Mouse (Mus musculus): Measurements from ENCODE around the gene Rere. TPM values are rescaled to one million over a fixed set of nuclear protein-coding genes. Genes with fewer than 3 reads are reported as not detected.

The Rere gene
- total and polyA plus RNA-seq, 2 experiments from 2014 or later = 18.9 to 31.3 TPM

DNA sequence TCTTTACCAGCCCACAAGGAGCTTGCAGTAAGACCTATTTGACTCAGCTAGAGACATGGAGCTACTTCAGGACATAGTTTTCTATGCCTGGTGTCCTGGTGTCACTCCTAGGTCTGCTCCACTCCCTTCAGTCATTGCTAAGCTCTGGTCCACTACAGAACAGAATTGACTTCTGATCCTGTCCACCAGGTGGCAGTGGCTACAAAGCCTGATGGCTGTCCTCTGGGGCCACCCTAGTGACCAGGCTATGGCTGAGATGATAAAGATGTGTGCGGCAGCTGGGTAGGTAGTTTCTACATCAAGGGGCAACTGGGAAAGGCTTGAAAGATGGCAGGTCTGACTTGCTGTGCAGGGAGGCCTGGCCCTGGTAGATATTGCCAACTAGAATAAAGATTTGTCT lies 344.0 kb downstream of the Rere start:
- Histone ChIP-seq H3K9ac (no peak overlapping the region), H3K36me3 (ENCODE audit: insufficient read depth) (peaks cover 17% of the 10 kb centered on the region), H3K9me3 (ENCODE audit: low read length) (no peaks in the 10 kb centered on the region), H3K27me3 (ENCODE audit: insufficient read depth, low read length) (no peaks in the 10 kb centered on the region), H3K4me3 (ENCODE audit: low read depth, low read length) (no peak overlapping the region), H3K27ac (ENCODE audit: low read depth, low read length) (no peak overlapping the region), H3K4me2 (ENCODE audit: low read depth) (no peak overlapping the region), H3K4me1 (ENCODE audit: insufficient read depth) (no peaks in the 10 kb centered on the region)
- DNase-seq (peak; percentile 45), ATAC-seq (peak; percentile 53; the same call in 1 of the 2 replicates)
- TF ChIP-seq CTCF (IDR thresholded peaks at IDR 0.05; ENCODE audit: low read depth) = peak; percentile 71
- 52% methylated on average over 1 of the region's 1 CpGs for WGBS

- H3K4me3 ChIP-seq (ENCODE audit: low read depth, low read length) = no peak overlapping the region
- H3K9me3 ChIP-seq (ENCODE audit: low read length) = no peaks in the 10 kb centered on the region
- no peaks in the 10 kb centered on the region for H3K4me1 ChIP-seq (ENCODE audit: insufficient read depth)
- WGBS = 46% methylated on average over 6 of the region's 6 CpGs
- H3K36me3 ChIP-seq (ENCODE audit: insufficient read depth) = peaks cover 20% of the 10 kb centered on the region
- peak; percentile 72 for TF ChIP-seq CTCF (IDR thresholded peaks at IDR 0.05; ENCODE audit: low read depth)
- ATAC-seq (no peak), DNase-seq (peak; percentile 34)
- H3K27me3 ChIP-seq (ENCODE audit: insufficient read depth, low read length) = no peaks in the 10 kb centered on the region
- H3K4me2 ChIP-seq (ENCODE audit: low read depth) = no peak overlapping the region
- H3K9ac ChIP-seq = no peak overlapping the region
- no peak overlapping the region for H3K27ac ChIP-seq (ENCODE audit: low read depth, low read length)
Measured at GRCm38 (mm10) chr4:150625951-150626732, 344.7 kb downstream of the Rere start.

GRCm38 (mm10) chr4:150629266-150629665 lies 347.8 kb downstream of the Rere start:
- no peak for TF ChIP-seq CTCF (IDR thresholded peaks at IDR 0.05; ENCODE audit: low read depth)
- Histone ChIP-seq H3K27me3 (ENCODE audit: insufficient read depth, low read length) (no peaks in the 10 kb centered on the region), H3K9me3 (ENCODE audit: low read length) (no peaks in the 10 kb centered on the region), H3K4me2 (ENCODE audit: low read depth) (no peak overlapping the region), H3K27ac (ENCODE audit: low read depth, low read length) (no peak overlapping the region), H3K9ac (no peak overlapping the region), H3K36me3 (ENCODE audit: insufficient read depth) (peaks cover 30% of the 10 kb centered on the region), H3K4me1 (ENCODE audit: insufficient read depth) (no peaks in the 10 kb centered on the region), H3K4me3 (ENCODE audit: low read depth, low read length) (no peak overlapping the region)
- WGBS = 79% methylated on average over 11 of the region's 11 CpGs
- no peak for ATAC-seq
- no peak for DNase-seq

DNA sequence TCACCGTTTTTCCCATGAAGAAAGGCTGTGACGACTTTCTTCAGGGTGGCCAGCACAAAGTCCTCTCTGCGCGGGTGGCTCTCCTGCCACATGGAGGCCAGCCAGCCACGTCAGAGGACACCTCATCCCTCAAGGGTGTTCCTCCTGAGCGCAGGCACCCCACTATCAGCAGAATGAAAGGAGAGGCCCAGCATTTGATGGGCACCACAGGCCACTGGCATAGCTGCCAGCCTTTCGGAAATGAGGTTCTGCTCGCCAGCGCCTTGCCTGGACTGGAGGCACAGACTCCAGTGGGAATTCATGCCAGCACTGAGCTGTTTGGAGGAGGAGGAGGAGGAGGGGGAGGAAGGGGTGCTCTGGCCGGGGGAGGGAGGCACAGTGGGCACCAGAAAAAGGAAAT lies 354.1 kb downstream of the Rere start:
- WGBS = 86% methylated on average over 10 of the region's 10 CpGs
- ATAC-seq = no peak
- no peaks in the 10 kb centered on the region for H3K4me1 ChIP-seq (ENCODE audit: insufficient read depth)
- DNase-seq = no peak
- peaks cover 43% of the 10 kb centered on the region for H3K36me3 ChIP-seq (ENCODE audit: insufficient read depth)
- H3K4me3 ChIP-seq (ENCODE audit: low read depth, low read length) = no peak overlapping the region
- H3K27ac ChIP-seq (ENCODE audit: low read depth, low read length) = no peak overlapping the region
- H3K27me3 ChIP-seq (ENCODE audit: insufficient read depth, low read length) = no peaks in the 10 kb centered on the region
- TF ChIP-seq CTCF (IDR thresholded peaks at IDR 0.05; ENCODE audit: low read depth) = no peak
- H3K9me3 ChIP-seq (ENCODE audit: low read length) = no peaks in the 10 kb centered on the region
- no peak overlapping the region for H3K9ac ChIP-seq
- no peak overlapping the region for H3K4me2 ChIP-seq (ENCODE audit: low read depth)

DNA sequence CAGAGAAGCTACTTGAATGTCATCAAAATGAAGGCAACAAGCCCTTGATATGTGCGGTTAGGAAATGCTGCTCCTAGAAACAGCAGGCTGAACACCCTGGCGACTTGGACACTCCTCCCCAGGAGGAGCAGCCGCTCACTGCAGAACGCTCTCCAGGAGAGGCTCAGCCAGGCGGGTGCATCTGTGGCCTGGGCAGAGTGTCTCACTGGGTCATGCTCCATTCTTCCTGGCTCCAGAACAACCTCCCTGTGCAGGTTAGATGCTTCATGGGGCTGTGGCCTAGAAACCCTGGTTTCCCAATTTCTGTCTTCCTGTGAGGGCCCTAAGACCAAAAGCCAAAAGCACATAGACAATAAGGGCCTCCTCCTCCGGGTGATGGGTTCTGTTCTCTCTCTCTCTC lies 355.2 kb downstream of the Rere start:
- H3K9ac ChIP-seq = no peak overlapping the region
- H3K27me3 ChIP-seq (ENCODE audit: insufficient read depth, low read length) = no peaks in the 10 kb centered on the region
- DNase-seq = no peak
- no peaks in the 10 kb centered on the region for H3K4me1 ChIP-seq (ENCODE audit: insufficient read depth)
- H3K36me3 ChIP-seq (ENCODE audit: insufficient read depth) = peaks cover 37% of the 10 kb centered on the region
- H3K4me3 ChIP-seq (ENCODE audit: low read depth, low read length) = no peak overlapping the region
- TF ChIP-seq CTCF (IDR thresholded peaks at IDR 0.05; ENCODE audit: low read depth) = no peak
- H3K9me3 ChIP-seq (ENCODE audit: low read length) = no peaks in the 10 kb centered on the region
- no peak overlapping the region for H3K4me2 ChIP-seq (ENCODE audit: low read depth)
- ATAC-seq = no peak
- WGBS = 86% methylated on average over 6 of the region's 6 CpGs
- H3K27ac ChIP-seq (ENCODE audit: low read depth, low read length) = no peak overlapping the region

DNA sequence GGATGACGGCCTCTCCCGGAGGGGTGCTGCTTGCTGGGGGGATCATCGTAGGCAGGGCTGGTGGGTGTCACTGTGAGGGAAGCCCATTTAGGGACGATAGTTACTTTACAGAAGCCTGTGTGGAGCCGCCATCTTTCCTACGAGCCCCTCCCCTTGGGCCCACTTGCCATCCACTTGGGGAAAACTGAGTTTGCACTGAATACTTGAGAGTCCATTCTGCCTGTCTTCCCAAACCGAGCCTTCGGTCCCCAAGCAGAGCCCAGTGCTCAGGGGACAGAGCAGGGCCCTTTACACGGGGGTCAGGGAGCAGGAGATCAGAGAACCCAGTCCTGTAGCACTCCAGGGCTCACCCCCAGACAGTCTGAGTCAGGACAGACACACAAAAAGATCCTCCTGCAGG lies 362.9 kb downstream of the Rere start:
- Histone ChIP-seq H3K4me1 (ENCODE audit: insufficient read depth) (no peaks in the 10 kb centered on the region), H3K27me3 (ENCODE audit: insufficient read depth, low read length) (no peaks in the 10 kb centered on the region), H3K4me3 (ENCODE audit: low read depth, low read length) (no peak overlapping the region), H3K9me3 (ENCODE audit: low read length) (no peaks in the 10 kb centered on the region), H3K4me2 (ENCODE audit: low read depth) (no peak overlapping the region), H3K36me3 (ENCODE audit: insufficient read depth) (peaks cover 21% of the 10 kb centered on the region), H3K9ac (no peak overlapping the region), H3K27ac (ENCODE audit: low read depth, low read length) (no peak overlapping the region)
- TF ChIP-seq CTCF (IDR thresholded peaks at IDR 0.05; ENCODE audit: low read depth) = no peak
- WGBS = 89% methylated on average over 9 of the region's 9 CpGs
- no peak for ATAC-seq
- DNase-seq = no peak

- H3K27ac ChIP-seq (ENCODE audit: low read depth, low read length) = no peak overlapping the region
Measured at GRCm38 (mm10) chr4:150649327-150649726, 367.9 kb downstream of the Rere start.

More at GRCm38 (mm10) chr4:150649327-150649726, 367.9 kb downstream of the Rere start:
- no peak for TF ChIP-seq CTCF (IDR thresholded peaks at IDR 0.05; ENCODE audit: low read depth)
- H3K4me2 ChIP-seq (ENCODE audit: low read depth) = no peak overlapping the region
- peaks cover 4% of the 10 kb centered on the region; the same call in 1 of the 2 replicates for H3K36me3 ChIP-seq (ENCODE audit: insufficient read depth)
- H3K27me3 ChIP-seq (ENCODE audit: insufficient read depth, low read length) = no peaks in the 10 kb centered on the region
- no peak overlapping the region for H3K9ac ChIP-seq
- no peaks in the 10 kb centered on the region for H3K4me1 ChIP-seq (ENCODE audit: insufficient read depth)
- 86% methylated on average over 5 of the region's 5 CpGs for WGBS
- ATAC-seq = no peak
- no peak overlapping the region for H3K4me3 ChIP-seq (ENCODE audit: low read depth, low read length)
- DNase-seq = no peak
- no peaks in the 10 kb centered on the region for H3K9me3 ChIP-seq (ENCODE audit: low read length)
